Mouse (Mus musculus) testis, adult 2 months (tissue): Measurements from ENCODE around the gene Zap70. TPM values are rescaled to one million over a fixed set of nuclear protein-coding genes. Genes with fewer than 3 reads are reported as not detected.
"Not testable (repeated sequence)": the region's sequence is repeated elsewhere in the genome, so short reads cannot be mapped to it uniquely, and the experiment has no call there.

ENCODE experiments used
- H3K27ac ChIP-seq: fragments of 200-500 bp; 2 replicates; pipeline ENCODE4 v1.5.1; 2012; ENCODE audit warnings: low read depth, low read length; ENCODE audit not compliant: control insufficient read depth, insufficient read depth
- H3K27me3 ChIP-seq: fragments of 200-500 bp; 2 replicates; pipeline ENCODE4 v1.6.1; 2012; ENCODE audit warnings: mild to moderate bottlenecking, low read length, moderate library complexity; ENCODE audit not compliant: control insufficient read depth, insufficient read depth
- H3K36me3 ChIP-seq: fragments of 200-500 bp; 2 replicates; pipeline ENCODE4 v1.6.1; 2012; ENCODE audit warnings: mild to moderate bottlenecking, low read length; ENCODE audit not compliant: control insufficient read depth, insufficient read depth
- H3K4me1 ChIP-seq: fragments of 200-500 bp; 2 replicates; pipeline ENCODE4 v1.6.1; 2012; ENCODE audit warnings: low read length; ENCODE audit not compliant: control insufficient read depth, insufficient read depth
- H3K4me3 ChIP-seq: fragments of 200-500 bp; 2 replicates; pipeline ENCODE4 v1.5.1; 2012; ENCODE audit warnings: low read depth, mild to moderate bottlenecking, low read length, moderate library complexity, mixed read lengths; ENCODE audit not compliant: control insufficient read depth
- CTCF ChIP-seq: fragments of 200-500 bp; IDR thresholded peaks from 2 replicates; pipeline ENCODE4 v1.5.1; 2012; ENCODE audit warnings: low read depth, mild to moderate bottlenecking, inconsistent platforms, low read length, moderate library complexity; ENCODE audit not compliant: control insufficient read depth, insufficient read depth, insufficient replicate concordance
- POLR2A ChIP-seq: fragments of 200-500 bp; IDR thresholded peaks from 2 replicates; pipeline ENCODE4 v1.6.1; 2012; ENCODE audit warnings: low read depth, mild to moderate bottlenecking, inconsistent platforms, low read length, moderate library complexity; ENCODE audit not compliant: control insufficient read depth
- polyA plus RNA-seq: library from polyadenylated mRNA; depleted of rRNA; stranded (reverse); fragments of >200 nt; gene quantifications from 2 replicates; pipeline ENCODE4 v1.2.3, GENCODE M21; 2012

The Zap70 gene
- polyA plus RNA-seq, 1 experiment, result 2.6 TPM

- H3K4me3 ChIP-seq, result no peak overlapping the region
- no peaks in the 10 kb centered on the region for H3K27me3 ChIP-seq
- TF ChIP-seq POLR2A (no peak), CTCF (no peak)
- H3K36me3 ChIP-seq, result peaks cover 7% of the 10 kb centered on the region
- no peaks in the 10 kb centered on the region for H3K4me1 ChIP-seq
- no peak overlapping the region for H3K27ac ChIP-seq
Observed at GRCm38 (mm10) chr1:36807782-36808565, 46.4 kb downstream of the Zap70 start.

- no peak for TF ChIP-seq POLR2A
- H3K4me1 ChIP-seq, result no peaks in the 10 kb centered on the region
- H3K27ac ChIP-seq, result no peak overlapping the region
- H3K36me3 ChIP-seq, result peaks cover 3% of the 10 kb centered on the region
- H3K27me3 ChIP-seq, result no peaks in the 10 kb centered on the region
- H3K4me3 ChIP-seq, result no peak overlapping the region
Observed at GRCm38 (mm10) chr1:36811806-36812205, 50.2 kb downstream of the Zap70 start.

- TF ChIP-seq CTCF (no peak), POLR2A (no peak)
- no peak overlapping the region for H3K4me3 ChIP-seq
- peaks cover 3% of the 10 kb centered on the region for H3K36me3 ChIP-seq
- H3K27me3 ChIP-seq, result no peaks in the 10 kb centered on the region
- no peak overlapping the region; the same call in 1 of the 2 replicates for H3K27ac ChIP-seq
- H3K4me1 ChIP-seq, result no peaks in the 10 kb centered on the region
Observed at GRCm38 (mm10) chr1:36813415-36813814, 51.8 kb downstream of the Zap70 start.

GRCm38 (mm10) chr1:36814271-36814903 lies 52.8 kb downstream of the Zap70 start:
- TF ChIP-seq POLR2A, result no peak
- TF ChIP-seq CTCF, result no peak
- Histone ChIP-seq H3K27ac (no peak overlapping the region), H3K4me3 (no peak overlapping the region), H3K27me3 (no peaks in the 10 kb centered on the region), H3K36me3 (no peaks in the 10 kb centered on the region; the same call in 1 of the 2 replicates), H3K4me1 (no peaks in the 10 kb centered on the region)

- Histone ChIP-seq H3K27ac (no peak overlapping the region), H3K36me3 (no peaks in the 10 kb centered on the region; the same call in none of the 2 replicates), H3K27me3 (no peaks in the 10 kb centered on the region), H3K4me1 (no peaks in the 10 kb centered on the region), H3K4me3 (no peak overlapping the region)
- TF ChIP-seq CTCF, result no peak
- TF ChIP-seq POLR2A, result no peak
Observed at GRCm38 (mm10) chr1:36815166-36815565, 53.6 kb downstream of the Zap70 start.

GRCm38 (mm10) chr1:36821918-36822317 lies 60.3 kb downstream of the Zap70 start:
- not testable (repeated sequence) for H3K36me3 ChIP-seq

GRCm38 (mm10) chr1:36824356-36824755 lies 62.8 kb downstream of the Zap70 start:
- H3K4me3 ChIP-seq, result no peak overlapping the region
- no peak overlapping the region for H3K27ac ChIP-seq
- H3K4me1 ChIP-seq, result no peaks in the 10 kb centered on the region
- H3K27me3 ChIP-seq, result no peaks in the 10 kb centered on the region
- H3K36me3 ChIP-seq, result peaks cover 5% of the 10 kb centered on the region
- TF ChIP-seq POLR2A (no peak), CTCF (no peak)

More at GRCm38 (mm10) chr1:36821918-36822317, 60.3 kb downstream of the Zap70 start:
- not testable (repeated sequence) for H3K4me1 ChIP-seq, H3K4me3 ChIP-seq, H3K27me3 ChIP-seq, H3K27ac ChIP-seq
